Mouse (Mus musculus): ENCODE measurements at regions not wholly inside any gene's neighbourhood (a gene's known extent, or its start where the extent isn't known, plus 50 kb on each side); places are given as distances from the start of the nearest gene placed in this dataset.

DNA sequence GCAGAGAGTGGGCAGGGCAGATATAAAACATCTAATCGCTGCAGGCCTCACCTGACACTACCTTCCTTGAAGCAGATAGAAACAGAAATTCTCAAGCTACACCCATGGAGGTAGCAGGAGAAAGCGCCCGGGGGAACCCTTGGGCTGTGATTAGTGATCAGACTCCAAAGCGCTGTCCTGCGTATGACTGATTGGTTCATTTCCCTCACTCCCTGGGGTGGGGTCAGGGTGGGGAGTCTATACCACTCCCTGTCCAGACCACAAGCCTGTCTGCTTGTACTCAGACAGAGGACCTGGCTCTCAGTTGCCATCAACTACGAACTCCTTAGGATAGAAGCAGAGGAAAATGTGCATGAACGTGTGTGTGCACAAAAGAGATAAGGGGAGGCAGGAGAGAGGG lies 77.7 kb downstream of the Gm826 start:
- no peak for DNase-seq

DNA sequence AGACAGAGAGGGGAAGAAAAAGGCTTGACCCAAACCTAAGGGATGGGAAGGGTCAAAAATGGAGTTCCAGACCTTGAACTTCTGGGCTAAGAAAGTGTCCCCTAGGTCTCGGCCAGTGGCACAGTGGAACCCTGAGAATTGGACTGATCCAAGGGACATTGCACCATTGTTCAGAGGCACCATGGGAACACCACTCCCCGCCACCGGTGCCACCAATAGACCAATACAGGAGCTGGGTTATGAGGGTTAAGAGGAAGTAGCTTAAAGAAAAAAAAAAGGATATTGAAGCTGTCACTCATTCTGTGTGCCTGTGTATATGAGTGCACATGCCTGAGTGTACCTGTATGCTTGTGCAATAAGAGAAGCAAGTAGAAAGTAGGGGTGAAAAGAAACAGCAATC lies 83.7 kb downstream of the Gm826 start:
- DNase-seq: no peak

DNA sequence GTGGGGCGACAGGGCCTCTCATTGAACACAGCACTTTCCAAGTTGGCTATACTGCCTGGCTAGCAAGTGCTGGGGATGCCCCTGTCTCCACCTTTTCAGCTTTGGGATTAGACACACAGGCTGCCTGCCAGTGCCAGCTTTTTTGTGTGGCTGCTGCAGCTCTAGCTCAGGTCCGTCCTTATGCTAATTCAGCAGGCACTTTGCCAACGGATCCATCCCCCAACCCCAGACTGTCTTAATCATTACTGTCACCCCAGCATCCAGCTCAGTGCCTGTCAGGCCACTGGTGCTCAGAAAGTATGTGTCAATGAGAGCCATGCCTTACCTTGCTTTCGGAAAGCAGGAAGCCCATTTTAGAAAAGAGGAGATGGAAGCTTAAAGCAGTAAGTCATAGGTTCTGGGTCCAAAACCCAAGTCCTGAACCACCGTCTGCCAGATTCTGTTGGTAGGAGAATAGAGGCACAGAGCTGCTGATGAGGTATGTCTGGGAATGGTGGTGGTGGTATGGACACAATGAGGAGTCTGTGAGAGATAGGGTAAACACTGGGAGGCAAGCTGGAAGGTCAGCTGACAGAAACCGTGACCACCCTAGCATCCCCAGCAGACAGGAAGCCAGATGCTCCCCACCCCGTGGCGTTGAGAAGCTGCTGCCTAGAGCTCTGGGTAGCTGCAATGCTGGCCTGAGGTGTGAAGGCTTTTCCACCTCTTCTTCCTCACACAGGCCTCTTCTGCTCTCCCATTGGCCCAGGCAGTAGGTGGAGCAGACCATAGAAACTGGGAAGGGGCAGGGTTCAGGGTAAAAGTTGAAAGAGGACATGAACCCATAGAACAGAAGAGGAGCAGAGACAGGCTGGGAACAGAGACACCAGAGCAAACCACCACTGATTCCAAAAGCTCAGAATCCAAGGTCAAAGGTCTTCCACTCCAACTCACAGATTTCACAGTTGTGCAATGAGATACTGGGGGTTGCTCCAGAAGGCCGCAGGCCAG lies 84.6 kb downstream of the Gm826 start:
- DNase-seq: no peak

DNA sequence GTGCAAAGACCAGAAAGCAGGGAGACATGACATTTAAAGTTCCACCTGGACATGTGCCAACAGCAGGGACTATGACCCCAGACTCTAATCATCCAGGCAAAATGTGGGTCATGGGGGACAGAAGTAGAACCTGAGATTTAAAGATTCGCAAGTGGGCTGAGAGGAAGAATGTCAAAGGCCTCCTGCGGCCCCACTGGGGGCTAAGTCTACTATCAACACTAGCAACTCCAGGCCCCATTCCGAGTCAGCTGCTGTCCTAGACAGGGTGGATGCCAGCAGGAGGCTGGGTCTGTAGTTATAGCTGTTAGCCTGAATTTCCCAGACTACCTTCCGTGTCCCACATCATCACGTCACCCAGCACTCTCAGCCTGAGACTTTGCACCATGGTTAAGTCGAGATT lies 86.7 kb downstream of the Gm826 start:
- no peak for DNase-seq

DNA sequence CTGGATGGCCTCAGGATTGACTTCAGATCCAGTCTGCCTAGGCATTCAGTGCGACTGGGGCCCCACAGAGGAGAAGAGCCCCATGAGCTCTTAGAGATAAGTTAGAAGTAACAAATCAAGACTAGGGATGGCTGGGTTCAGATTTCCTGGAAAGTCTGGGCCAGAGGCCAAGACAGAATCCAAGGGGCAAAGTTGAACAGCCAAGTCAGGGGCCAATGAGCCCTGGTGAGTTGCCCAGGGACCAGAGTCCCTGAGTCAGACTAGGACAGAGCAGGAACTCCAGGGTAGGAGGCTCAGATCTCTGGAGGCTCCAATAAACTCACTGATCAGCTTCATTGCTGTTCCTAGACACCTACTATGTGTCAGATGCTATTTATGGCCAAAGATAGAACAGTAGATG lies 87.6 kb downstream of the Gm826 start:
- no peak for DNase-seq

DNA sequence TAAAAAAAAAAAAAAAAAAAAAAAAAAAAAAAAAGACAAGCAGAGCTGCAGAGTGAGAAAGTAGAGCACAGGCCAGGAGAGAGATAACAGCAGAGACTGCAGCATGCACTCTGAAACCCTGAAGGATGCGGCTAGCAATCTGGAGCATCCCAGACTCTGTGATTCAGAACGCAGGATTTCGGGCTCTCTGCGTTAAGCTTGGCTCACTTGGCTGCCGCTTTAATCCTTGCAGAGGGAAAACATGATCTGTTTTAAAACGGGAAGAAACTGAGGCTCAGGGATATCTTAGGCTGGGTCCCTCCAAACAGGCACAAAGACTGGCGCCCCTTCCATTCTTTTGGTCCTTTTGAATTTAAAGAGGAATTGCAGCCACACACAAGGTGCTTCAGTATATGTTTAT lies 89.1 kb downstream of the Gm826 start:
- DNase-seq: no peak

DNA sequence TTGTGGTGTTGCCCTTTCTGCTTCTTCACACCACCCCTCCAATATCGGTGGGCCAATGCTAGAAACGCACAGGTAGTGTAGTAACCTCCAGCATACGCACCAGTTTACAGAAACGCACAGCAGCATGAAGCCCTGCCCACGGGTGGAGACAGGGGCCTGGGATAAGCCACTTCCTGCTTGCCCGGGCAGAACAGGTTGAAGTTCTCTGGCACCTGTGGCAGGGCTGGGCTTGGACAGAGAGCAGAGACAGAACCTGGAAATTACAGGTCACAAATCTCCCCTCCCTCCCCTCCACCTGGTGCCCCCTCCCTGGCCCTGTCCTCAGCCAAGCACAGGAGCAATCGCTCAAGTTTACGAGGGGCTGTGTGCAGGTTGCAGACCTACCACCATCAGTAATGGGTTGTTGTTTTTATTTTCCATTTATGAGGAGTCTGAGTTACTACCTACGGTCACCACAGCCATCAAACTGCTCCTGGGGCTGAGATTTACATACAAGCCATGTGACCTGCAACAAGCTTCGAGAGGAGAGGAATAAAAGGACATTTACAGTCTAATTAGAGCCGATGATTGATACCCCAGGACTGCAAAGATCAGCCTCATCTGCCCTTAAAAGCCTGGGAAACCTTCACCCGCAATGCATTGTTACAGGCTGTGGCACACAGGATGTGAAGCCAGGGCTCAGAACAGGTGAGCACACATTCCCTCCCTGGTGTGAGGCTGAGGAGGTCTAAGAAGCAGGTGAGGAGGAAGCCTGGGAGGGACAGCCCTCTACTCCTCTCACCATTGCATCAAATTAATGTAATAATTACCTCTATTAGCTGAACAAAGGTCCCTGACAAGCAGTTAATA lies 93.2 kb downstream of the Gm826 start:
- no peak for DNase-seq

DNA sequence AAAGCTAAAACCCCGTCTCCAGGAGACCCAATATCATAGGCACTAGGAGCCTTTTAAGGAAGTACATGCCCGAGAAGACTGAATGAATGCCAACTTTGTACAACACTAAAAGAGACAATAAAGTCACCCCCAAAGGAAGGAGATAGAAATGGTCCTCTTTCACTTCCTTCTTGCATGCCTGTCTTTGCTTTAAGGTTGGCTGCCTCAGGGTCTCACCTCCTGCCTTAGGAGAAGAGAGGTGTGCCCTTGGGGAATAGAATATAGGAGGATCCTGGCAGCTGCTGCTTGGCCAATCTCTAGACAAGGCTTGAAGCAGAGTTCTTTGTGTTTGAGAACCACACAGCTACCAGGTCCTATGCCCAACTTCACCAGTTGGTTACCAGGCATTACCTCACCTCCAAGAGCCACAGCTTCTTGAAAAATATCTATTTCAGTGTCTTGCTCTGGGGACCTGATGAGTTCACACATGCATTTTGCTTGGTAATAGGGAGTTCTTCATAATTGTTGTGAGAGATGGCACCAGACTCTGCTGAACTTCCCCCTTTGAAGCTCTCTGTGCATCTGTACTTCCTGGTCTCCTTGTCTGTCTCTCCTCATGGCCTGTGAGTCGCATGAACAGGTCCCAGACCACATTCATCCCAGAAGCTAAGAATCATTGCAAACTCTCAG lies 96.4 kb downstream of the Gm826 start:
- no peak for DNase-seq

DNA sequence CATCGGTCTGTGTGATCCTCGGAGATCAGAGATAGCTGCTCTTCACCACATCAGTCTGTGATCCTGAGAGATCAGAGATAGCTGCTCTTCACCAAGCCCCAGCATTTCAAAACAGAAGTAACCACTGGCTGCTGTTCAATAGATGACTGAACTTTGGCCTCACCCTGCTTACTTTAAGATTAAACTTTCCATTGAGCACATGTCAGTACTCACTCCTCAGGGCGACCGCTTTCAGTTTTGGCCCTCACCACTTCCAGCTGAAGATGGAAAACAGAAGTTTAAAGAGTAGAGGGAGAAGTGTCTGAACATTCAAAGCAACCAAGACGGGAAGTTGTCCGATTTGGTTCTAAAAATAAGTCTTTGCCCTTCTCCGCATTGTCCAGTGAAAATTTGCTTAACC lies 97.2 kb downstream of the Gm826 start:
- DNase-seq: no peak

DNA sequence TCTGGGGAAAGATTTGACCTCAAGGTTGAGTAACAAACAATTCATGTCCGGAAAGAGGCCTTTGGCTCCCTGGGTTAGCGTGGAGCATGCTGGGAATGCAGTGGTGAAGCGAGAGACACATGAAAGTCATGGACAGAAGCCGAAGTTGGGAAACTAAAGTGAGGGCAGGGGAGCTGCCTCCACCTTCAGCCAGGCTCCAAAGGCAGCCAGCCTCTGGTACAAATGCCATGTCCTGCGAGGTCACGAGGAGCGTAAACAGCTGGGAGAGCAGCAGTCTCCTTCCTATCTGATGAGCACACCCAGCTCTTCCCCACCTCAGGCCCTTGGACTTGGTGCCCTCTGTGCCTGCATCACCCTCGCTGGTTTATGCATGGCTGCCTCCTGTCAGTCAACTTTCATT lies 103.2 kb downstream of the Gm826 start:
- no peak for DNase-seq

DNA sequence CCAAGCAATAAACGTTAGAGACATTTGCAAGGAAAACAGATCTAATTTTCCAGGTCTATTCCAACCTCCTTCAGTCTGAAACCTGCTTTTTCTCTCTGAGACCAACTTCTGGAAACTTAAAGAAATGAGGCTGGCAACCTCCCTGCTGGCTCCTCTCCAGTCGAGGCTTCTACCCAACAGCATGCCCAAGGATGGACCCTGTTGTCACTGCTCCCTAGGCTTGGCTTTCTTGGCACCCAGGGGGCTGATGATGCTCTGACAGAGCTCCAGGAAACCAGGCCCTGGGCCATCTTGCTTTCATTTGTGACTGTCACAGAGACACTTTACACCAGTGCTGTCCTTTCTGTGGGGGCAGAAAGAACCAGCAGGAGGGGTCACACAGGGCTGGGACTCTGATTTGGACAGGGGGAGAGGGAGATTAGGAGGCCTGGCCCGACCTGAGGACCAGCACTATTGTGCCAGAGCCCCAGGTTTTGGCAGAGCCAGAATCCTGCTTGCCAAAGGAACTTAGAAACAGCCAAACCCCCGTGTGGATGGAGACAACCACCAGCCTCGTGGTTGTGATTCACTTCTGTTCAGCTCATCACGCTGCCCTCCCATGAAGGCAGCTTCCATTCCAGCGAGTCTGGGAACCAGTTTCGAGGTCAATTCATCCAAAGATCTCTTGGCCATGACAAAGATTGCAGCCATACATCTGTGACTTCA lies 105.5 kb downstream of the Gm826 start:
- peak; percentile 11 for DNase-seq

DNA sequence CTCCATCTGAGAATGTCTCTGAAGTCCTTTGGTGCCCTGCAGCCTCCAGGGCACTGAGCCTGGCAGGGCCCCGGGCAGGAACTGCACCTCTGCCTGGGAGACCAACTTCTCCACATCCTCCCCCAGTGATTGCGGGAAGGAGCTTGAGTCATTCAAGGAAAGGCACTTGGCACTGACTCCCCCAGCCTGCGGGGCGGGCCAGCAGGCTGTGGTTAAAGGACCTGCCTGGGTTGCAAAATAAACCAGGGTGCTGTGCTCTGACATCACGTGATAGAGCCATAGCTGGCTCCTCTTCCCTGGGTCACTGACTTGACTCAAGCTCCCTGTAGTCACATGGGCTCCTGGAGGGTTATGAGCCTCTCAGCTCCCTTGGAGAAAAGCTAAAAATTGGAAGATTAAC lies 108.5 kb downstream of the Gm826 start:
- no peak for DNase-seq

DNA sequence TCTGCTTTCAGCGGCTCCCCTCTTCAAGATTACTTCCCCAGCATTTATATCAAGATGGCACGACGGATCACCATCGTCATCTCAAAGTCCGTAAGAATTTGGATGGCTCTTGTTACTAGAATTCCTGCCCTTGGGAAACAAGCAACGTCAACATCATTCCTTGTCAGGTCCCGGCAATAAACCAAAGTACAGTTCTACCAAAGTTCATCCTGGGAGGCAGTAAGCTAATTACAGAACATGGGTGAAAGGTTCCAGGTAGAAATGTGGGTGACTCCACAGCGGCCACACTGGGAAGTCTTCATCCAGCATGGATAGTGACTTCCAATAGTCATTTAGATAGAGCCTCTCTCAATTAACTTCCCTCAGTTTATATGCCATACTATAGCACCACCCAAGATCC lies 110.6 kb downstream of the Gm826 start:
- DNase-seq: no peak

DNA sequence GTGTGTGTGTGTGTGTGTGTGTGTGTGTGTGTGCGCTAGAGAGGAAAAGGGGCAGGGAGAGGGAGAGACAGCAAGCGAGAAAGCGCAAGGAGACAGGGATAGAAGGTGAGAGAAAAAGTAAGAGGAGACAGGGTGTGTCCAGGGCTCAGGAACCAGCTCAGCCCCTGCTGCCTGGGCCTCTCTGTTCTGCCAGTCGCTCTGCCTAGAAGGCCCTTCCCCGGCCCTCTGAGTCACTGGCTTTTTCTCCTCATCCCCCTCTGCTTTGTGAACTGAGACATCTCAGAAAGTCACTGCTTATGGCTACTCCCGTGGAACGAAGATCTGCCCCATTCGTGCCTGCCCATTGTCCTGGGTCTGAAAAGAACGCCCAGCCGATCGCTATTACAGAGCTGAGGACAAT lies 112.2 kb downstream of the Gm826 start:
- DNase-seq: no peak

DNA sequence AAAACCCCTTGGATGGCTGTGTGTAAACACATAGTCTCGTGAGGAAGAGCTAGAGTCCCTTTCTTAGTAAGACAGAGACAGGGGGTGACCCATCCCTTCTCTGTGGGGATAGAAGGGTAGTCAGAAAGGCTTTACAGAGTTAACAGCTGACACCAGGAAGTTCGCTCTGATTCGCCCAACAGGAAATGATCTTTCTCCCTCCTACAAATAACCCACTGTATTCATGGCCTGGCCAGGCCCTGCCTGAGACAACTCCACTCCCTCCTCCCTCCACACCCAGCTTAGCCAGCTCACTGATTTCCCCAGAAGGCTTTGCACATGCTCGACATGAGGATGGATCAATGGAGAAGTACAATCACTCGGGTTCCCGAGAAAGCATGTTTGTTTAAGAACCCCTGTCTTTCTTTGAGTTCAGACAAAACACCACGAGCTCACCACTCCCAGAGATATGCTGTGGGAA lies 113.4 kb downstream of the Gm826 start:
- no peak for DNase-seq

DNA sequence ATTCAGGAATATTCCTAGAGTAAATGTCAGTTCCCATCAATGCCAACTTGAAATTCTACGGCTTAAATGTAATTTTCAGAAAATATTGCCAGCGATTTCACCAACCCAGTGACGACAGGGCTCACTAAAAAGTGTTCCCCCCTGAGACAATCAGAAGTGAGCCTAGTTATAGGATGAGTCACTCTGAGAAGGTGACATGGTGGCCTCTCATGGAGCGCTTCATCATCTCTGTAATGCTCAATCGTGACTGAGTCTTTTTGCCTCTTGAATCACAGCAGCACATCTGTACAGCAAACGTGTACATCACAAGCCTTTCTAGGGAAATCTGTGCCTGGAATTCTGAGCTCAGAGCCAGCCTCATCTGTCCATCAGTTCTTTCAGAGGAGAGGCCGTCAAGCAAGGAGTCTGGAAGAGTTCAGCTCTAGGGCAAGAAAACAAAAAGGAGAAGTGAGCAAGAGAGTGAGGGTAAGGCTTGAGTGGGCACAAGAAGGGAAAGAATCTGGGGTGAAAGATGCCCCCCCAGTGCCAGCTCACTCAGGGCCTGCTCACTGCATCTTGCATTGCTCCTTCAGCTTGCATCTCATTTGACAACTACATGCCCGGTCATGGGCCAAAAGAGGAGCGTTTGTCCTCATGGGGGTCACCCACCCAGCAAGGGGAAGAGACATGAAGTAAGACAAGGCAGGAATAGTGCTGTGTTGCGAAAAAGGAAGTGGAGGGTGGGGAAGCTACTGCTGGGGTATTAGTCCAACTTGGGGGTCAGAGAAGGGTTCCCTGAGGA lies 119.7 kb downstream of the Gm826 start:
- no peak for DNase-seq

DNA sequence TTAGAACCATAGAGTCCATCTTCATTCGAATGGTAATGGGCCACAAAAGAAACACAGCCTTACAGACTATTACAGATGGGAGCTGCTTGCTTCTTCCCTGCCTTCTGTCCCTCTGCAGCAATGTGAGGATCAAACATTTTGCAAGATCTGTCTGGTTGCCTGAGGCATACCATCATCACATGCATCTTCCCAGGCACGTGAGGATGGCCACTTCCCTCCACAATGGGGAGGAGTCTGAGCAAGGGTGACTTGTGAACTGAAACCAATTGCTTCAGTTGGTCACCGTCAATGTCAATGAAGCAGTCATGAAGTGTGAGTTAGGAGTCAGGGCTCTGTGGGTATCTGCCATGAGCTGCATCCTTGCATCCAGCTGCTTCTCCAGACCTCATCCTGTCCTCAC lies 123.5 kb downstream of the Gm826 start:
- DNase-seq: no peak

DNA sequence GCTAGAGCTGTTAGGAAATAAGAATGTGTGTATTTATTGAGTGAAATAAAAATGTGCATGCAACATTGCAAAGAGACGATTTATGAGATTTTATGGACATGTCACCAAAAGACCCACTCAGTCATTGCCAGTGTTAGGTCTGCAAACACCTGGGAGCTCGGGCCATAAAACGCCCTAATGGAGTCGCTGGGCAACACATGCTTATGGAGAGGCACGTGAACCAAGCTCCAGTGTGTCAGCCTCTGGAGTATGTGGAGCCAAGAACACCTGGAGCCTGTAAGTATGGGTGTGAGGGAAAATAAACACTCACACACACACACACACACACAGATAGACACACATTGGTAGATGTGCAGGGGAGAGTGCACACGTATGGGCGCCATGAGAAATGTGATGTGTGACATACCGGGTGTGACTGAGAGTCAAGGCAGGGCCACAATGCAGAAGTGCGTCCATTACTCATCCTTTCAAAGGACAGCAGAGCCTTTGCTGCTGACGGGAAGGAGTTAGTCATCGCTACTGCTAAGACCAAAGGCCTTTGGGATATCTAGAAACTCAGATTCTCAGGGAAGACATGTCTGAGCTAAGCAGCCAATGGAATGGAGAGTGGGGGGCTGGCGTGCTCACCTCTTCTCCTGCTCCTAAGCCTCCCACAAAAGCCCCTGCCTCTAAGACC lies 124.2 kb downstream of the Gm826 start:
- DNase-seq: no peak

DNA sequence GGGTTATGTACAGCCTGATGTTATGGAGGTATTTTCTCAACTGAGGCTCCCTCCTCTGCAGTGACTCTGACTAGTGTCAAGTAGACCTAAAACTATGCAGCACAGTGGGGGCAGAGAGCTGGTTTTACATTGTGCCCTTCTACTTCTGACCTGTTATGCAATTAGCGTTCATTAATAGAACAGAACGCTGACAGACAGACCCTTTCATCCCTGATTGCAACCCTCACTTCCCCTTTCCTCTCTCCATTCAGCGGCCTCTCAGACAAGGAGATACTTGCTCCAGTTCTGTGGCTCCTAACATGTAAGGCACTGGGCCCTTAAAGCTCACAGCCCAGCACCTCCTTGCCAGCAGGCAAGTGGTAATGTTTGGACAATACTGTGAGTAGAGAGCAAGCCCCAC lies 125.7 kb downstream of the Gm826 start:
- no peak for DNase-seq

DNA sequence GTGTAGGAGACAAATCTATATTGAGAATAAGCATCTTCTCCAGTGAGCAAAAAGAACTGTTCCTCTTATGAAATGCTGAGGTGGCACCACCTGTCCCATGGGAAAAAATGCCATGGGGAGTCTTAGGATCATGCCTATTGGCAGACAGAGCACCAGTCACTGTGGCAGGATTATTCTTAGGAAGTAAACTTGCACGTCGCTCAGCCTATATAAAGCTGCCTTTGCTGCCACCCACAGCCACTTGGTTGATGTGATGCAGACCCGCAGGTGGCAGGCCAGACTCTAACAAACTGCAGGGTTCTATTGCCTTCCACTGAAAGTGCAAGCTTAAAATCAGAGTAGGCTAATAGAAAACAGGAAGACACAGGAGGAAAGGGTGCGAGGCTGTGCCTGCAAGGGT lies 126.7 kb downstream of the Gm826 start:
- no peak for DNase-seq

DNA sequence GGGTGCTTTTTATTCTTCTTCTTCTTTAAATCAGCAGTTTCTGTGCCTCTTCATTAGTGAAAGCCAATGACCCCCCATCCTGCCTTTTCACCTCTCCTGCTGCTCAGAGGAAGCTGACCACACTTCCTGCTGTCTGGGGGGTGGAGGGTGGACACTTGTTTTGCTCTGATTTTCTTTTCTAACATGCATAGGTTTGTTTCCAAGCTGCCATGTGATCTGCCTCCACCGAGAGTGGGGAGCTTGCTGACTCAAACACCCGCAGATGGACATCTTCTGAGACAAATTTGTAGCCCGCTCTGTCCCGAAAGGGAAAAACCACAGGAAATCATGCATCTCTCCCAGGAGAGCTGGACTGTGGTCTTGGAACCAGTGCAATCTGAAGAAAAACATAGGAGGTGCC lies 141.3 kb downstream of the Gm826 start:
- DNase-seq: no peak

Data from cerebellum, adult 9-10 months (tissue).